Mouse (Mus musculus) lung, postnatal 25 days (tissue): ENCODE results near the gene Mgat5.

Source experiments
- DNase-seq: peaks from one replicate; pipeline ENCODE4 v3.0.0; 2022; ENCODE audit warnings: low spot score

Mgat5 gene

DNA sequence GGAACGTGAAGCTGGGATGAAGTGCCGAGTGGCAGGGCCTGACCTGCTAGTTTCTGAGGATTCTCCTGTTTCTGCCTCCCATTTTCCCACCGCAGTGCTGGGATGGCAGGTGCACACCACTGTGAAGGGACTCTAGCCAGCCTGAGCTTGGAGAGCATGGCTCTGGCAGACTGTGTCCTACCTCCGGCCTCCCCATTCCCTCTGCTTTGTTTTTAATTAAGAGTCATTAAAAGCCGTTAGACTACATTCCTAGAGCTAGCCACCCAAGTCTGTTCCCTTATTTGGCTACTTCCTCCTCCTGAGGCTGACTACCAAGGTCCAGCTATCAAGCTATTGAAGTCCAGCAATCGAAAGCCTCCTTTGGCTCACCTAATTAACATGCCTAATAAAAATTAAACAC, 56.2 kb downstream of the Mgat5 start:
- peak; percentile 29 for DNase-seq

- no peak for DNase-seq
Measured at GRCm38 (mm10) chr1:127262170-127262837, 57.5 kb downstream of the Mgat5 start.

GRCm38 (mm10) chr1:127267985-127268384, 63.2 kb downstream of the Mgat5 start:
- DNase-seq: no peak

GRCm38 (mm10) chr1:127269343-127269742, 64.5 kb downstream of the Mgat5 start:
- no peak for DNase-seq

GRCm38 (mm10) chr1:127270273-127271020, 65.6 kb downstream of the Mgat5 start:
- peak; percentile 41 for DNase-seq

GRCm38 (mm10) chr1:127271156-127271555, 66.3 kb downstream of the Mgat5 start:
- DNase-seq: no peak

DNA sequence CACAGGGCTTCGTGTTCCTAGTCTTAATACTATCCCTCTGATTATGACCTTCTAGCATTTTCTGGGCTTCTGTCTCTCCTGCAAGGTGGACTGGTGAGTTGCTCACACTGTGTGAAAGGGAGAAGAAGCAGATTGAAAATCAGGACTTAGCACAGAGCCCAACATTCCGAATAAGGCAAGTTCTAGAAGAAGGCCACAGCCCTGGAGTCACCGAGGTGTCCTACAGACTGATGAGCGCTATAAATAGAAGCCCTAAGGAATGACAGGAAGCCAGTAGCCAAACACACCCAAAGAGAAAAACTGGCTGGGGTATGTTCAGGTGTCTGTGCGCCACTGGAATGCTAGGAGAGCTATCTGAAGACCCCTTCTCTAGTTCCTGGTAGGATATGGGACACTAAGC, 68.5 kb downstream of the Mgat5 start:
- no peak for DNase-seq

- no peak for DNase-seq
Measured at GRCm38 (mm10) chr1:127275572-127276324, 70.9 kb downstream of the Mgat5 start.

DNA sequence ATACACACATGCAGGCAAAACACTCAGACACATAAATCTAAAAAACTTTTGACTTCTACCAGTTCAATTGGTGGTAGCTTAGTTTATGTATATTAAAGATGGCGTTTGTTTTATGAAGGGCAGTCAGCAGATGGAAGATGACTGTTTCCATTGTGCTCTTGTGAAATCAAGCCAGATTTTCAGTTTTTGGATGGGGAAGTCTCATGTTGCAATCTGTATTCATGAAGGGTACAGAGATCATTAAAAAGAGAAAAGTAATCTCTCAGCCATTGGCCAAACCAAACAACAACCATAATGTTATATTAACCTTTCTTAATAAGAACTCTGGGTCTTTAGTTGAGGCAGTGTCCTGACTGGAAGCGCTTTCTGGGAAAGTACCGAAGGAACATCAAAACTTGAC, 73.3 kb downstream of the Mgat5 start:
- no peak for DNase-seq

DNA sequence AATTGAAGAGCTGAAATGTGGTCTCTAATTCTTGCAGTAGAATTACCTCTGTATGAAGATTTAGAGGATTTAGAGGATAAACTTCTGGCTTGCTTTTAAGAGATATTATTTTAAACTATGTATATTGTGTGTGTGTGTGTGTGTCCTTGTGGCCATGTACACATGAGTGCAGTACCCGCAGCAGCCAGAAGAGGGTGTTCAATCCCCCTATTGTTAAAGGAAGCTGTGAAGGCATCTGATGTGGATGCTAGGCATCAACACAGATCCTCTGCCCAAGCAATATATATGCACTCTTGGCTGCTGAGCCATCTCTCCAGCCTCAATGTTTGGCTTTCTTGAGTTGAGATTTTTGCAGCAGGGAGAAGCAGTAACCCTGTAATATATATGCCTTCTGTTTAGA, 75.4 kb downstream of the Mgat5 start:
- DNase-seq: no peak

DNA sequence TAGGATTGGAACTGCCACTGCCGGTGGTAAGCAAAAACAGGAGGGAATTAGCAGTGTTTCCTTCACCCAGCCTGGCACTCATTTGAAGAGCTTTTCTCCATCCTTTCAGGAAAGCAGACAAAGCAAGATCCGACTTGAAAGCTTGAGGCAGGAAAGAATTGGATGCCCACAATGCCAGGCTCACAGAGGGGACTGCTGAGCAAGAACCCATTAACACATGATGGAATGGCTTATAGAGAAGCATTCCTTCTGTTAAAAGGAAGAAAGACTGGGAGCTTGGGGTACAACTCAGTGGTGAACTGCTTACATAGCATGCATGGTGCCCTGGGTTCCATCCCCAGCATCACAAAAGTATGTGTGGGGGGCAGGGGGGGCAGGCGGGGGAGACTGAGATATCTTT, 80.2 kb downstream of the Mgat5 start:
- DNase-seq: no peak

- no peak for DNase-seq
Measured at GRCm38 (mm10) chr1:127287505-127287904, 82.7 kb downstream of the Mgat5 start.

DNA sequence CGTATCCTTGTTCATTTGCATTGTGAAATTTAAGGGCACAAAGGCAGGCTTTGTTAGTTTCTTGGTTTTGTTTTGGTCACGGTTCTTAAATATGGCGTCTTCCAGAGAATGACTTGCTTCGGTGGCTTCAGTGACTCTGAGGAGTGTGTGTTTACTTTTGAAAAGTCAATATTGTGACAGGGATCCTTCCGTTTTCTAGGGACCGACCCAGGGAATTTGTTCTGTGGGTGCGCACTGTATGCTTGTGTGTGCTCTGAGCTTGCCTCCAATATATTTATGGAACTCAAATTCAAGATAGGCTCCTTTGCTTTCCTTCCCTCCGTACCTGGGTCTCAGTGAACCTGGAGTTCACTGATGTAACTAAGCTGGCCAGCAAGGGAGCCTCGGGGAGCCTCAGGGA, 86.1 kb downstream of the Mgat5 start:
- DNase-seq: no peak

- DNase-seq: no peak
Measured at GRCm38 (mm10) chr1:127291721-127292120, 86.9 kb downstream of the Mgat5 start.

DNA sequence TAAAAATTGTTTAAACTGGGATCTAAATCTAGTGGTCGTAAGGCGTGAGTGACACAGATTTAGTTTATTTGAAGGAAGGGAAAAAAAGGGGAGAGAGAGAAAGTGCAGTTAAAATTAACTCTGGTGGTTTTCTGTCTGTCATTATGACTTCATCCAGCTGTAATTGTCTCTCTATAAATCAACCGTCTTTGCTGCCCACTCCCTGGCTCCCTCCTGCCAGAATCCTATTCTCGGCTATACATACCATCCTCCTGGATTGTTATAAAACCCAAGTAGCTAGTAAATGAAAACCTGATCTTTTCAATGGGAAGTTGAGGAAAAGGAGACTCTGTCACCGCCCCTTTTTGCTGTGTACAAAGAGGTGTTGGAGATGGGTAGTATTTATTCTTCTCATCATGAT, 88.5 kb downstream of the Mgat5 start:
- DNase-seq: no peak

DNA sequence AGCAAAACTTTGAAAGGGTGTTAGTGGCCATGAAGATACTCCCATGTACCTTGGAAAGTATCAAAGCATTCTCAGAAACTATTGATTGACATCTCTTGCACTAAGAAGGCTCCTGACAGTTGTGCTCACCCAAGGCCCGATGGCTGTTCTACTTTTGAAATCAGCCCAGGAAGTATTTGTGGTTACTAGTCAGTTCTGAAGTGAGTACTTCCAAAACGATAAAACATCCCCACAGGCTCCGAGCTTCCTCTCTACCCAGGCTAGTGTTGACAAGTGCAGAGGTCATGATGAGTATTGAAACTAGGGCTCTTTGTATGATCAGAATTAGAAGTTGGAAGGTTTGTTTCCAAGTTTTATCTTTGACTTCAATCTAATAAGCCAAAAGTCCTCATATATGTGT, 92.0 kb downstream of the Mgat5 start:
- no peak for DNase-seq

DNA sequence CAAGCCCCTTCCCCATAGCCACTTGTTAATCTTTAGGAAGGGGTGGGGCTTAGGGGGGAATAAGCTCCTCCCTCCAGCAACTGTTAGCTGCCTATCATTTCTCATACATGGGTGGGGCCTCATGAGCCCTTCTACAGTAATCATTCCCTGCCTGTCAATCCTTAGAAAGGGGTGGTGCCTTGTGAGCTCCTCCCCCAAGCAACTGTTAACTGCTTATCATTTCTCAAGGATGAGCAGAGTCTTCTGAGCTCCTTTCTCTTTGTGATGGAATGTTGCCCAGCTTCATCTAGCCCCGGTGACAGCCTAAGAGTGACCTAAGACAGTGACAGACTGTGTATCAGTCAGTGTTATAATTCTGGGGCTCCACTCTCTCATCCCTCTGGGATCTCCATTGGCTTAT, 95.0 kb downstream of the Mgat5 start:
- DNase-seq: no peak

DNA sequence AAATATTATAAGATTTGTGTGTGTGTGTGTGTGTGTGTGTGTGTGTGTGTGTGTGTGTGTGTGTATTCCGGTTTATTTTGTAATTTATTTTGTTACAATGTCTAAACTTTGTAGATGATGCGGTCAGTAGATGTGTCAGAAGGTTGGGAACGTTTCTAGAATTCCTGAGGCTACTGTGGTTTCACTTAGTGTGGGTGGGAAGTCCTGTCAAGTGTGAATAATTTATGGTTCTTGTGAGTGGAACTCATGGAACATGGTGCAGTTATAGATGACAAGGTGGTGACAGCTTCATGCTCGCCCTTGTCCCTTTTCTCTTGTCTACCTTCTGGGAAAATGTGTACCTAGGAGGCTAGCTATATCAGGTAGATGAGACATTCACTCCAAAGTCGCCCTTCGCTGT, 96.2 kb downstream of the Mgat5 start:
- DNase-seq: no peak

DNA sequence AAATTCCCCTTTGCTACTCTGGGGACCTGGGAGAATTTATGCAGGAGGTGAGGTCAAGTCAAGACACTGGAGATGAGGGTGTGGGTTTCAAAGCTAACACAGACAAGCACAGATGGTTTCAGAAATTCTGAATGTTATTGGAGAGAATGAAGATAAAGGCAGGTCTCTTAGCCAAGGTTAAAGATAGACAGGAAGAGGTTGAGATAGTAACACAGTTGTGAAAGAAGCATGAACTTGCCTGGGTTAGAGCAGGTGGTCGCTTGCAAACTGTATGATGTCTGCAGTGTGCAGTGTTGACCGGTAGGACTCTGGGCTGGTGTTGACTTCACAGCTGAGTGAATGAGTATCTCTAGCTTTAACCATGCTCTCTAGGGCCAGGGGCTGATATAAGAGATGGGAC, 97.8 kb downstream of the Mgat5 start:
- no peak for DNase-seq

- DNase-seq: no peak
Measured at GRCm38 (mm10) chr1:127303791-127304190, 99.0 kb downstream of the Mgat5 start.

GRCm38 (mm10) chr1:127304281-127304680, 99.5 kb downstream of the Mgat5 start:
- no peak for DNase-seq

- DNase-seq: no peak
Measured at GRCm38 (mm10) chr1:127305582-127305981, 100.8 kb downstream of the Mgat5 start.
